Mouse (Mus musculus) midbrain, embryonic 15.5 days (tissue): ENCODE results near the gene Zfp940. TPM values are rescaled to one million over a fixed set of nuclear protein-coding genes. Genes with fewer than 3 reads are reported as not detected.
"Not testable (repeated sequence)": the region's sequence is repeated elsewhere in the genome, so short reads cannot be mapped to it uniquely, and the experiment has no call there.

Experiments used
- ATAC-seq: fragments of 200-750 bp; cut with Nextera tagmentation; replicated peaks from 2 replicates; pipeline ENCODE4 v1.8.0; 2017; ENCODE audit warnings: moderate TSS enrichment
- H3K27ac ChIP-seq: fragments of 300-500 bp; sonication (generic); 2 replicates; pipeline ENCODE4 v1.5.1; 2015; ENCODE audit warnings: mild to moderate bottlenecking, inconsistent platforms
- H3K27me3 ChIP-seq: fragments of 300-500 bp; sonication (generic); replicated peaks from 2 replicates; pipeline ENCODE4 v1.6.1; 2015; ENCODE audit warnings: inconsistent platforms
- H3K36me3 ChIP-seq: fragments of 300-500 bp; sonication (generic); replicated peaks from 2 replicates; pipeline ENCODE4 v1.6.1; 2015; ENCODE audit warnings: inconsistent platforms
- H3K4me1 ChIP-seq: fragments of 300-500 bp; sonication (generic); 2 replicates; pipeline ENCODE4 v1.6.1; 2015; ENCODE audit warnings: inconsistent platforms
- H3K4me2 ChIP-seq: fragments of 300-500 bp; sonication (generic); 2 replicates; pipeline ENCODE4 v1.6.1; 2015; ENCODE audit warnings: inconsistent platforms, mild to moderate bottlenecking, moderate library complexity
- H3K4me3 ChIP-seq: fragments of 300-500 bp; sonication (generic); 2 replicates; pipeline ENCODE4 v1.5.1; 2015; ENCODE audit warnings: mild to moderate bottlenecking, inconsistent platforms
- H3K9ac ChIP-seq: fragments of 300-500 bp; sonication (generic); 2 replicates; pipeline ENCODE4 v1.6.1; 2015; ENCODE audit warnings: mild to moderate bottlenecking, inconsistent platforms
- H3K9me3 ChIP-seq: fragments of 300-500 bp; sonication (generic); 2 replicates; pipeline ENCODE4 v1.6.1; 2016; ENCODE audit warnings: inconsistent platforms
- WGBS: fragments of 180-500 bp; shearing (Covaris S2); methylation state at CpG from one replicate; pipeline ENCODE4 v1.1.7; 2015; ENCODE audit warnings: mixed read lengths; 5-methylcytosine and 5-hydroxymethylcytosine counted together
- polyA plus RNA-seq: library from polyadenylated mRNA; unstranded; fragments of >200 nt; fragmentation: Nextera tagmentation; extraction: Ambion mirVana; gene quantifications from 2 replicates; pipeline ENCODE4 v1.2.1, GENCODE M21; 2015

Gene Zfp940
- polyA plus RNA-seq = 15.3 and 16.1 TPM in 2 replicates

DNA sequence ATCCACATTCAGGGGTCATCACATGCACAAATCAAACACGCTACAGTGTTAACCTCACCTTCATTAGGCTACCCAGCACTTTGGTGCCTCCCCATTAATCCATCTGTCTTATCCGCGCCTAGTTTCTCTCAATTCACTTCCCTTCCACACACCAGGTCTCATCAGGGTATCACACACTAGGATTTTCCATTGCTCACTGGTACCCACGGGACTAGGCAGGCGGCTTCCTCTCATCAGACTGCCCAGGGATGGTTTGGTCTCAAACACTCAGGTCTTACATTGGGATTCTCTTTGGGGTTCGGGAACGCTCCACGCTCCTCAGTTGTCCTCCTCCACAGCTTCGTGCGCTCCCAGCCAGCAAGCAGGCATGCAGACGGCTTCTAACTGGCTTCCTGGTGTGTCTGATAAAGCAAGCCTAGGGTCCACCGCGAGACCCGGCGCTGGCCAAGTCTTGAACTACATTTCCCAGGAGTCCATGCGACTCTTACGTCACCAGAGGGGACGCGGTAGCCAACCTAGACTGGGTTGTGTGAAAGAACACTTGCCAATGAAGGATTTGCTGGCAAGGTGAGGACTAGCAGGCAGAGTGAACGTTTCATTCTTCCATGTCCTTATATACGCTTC, at the start of gene Zfp940:
Gene Zfp940, minus strand, starts transcription at position 451 of the 624 bp plus-strand sequence.
- peak within 1 kb of the TSS; percentile 65 for H3K4me3 ChIP-seq
- ATAC-seq = peak; percentile 99
- WGBS = 1% methylated on average over 21 of the region's 21 CpGs
- peak within 1 kb of the TSS; percentile 74 for H3K27ac ChIP-seq
- peak within 1 kb of the TSS; percentile 76 for H3K9ac ChIP-seq
- no peaks in the 10 kb centered on the region for H3K27me3 ChIP-seq
- H3K9me3 ChIP-seq = no peaks in the 10 kb centered on the region; the same call in 1 of the 2 replicates
- H3K4me2 ChIP-seq = peak within 1 kb of the TSS; percentile 74
- peaks cover 9% of the 10 kb centered on the region; the same call in 1 of the 2 replicates for H3K36me3 ChIP-seq
- peaks cover 7% of the 10 kb centered on the region for H3K4me1 ChIP-seq

DNA sequence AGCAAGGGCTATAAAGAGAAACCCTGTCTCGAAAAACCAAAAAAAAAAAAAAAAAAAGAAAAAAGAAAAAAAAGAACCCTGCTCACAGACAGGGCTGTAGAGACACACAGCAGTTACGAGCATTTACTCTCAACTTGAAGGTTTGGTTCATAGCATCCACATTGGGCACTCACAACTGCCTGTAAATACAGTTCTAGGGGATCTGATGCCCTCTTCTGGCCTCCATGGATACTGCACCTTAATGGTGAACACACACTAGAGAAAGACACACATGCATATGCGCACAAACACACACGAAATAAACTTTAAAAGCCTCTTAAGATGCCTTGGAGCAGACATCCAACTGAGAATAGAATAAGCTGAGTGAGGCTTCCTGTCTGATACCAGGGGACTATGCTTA, 44.9 kb upstream of the Zfp940 start:
- 88% methylated on average over 4 of the region's 4 CpGs for WGBS
- Histone ChIP-seq H3K36me3 (peaks cover 80% of the 10 kb centered on the region), H3K27me3 (no peaks in the 10 kb centered on the region), H3K4me1 (no peaks in the 10 kb centered on the region), H3K9ac (no peak overlapping the region), H3K9me3 (peaks cover 23% of the 10 kb centered on the region), H3K4me3 (no peak overlapping the region), H3K27ac (no peak overlapping the region), H3K4me2 (no peak overlapping the region)
- no peak for ATAC-seq

DNA sequence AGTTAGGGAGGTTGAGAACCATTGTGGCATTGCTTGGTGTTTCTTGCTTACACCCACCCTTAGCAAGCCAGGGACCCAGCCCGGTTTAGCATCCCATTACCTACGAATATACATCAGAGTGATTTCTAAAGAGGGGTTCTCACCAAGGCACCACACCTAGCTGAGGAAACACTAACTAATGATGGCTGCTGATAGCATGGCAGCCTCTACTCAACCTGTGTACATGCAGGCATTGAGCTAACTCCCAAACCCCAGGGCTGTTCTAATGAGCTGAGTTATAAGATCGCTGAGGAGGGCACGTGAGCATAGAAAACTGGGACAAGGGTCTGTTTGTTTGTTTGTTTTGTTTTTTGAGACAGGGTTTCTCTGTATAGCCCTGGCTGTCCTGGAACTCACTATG, 39.3 kb upstream of the Zfp940 start:
- WGBS = 97% methylated on average over 4 of the region's 4 CpGs
- H3K9me3 ChIP-seq = peaks cover 31% of the 10 kb centered on the region
- peaks cover 72% of the 10 kb centered on the region for H3K36me3 ChIP-seq
- no peaks in the 10 kb centered on the region for H3K4me1 ChIP-seq
- H3K4me2 ChIP-seq = no peak overlapping the region
- H3K4me3 ChIP-seq = no peak overlapping the region
- no peak for ATAC-seq
- no peaks in the 10 kb centered on the region for H3K27me3 ChIP-seq
- no peak overlapping the region for H3K9ac ChIP-seq
- no peak overlapping the region for H3K27ac ChIP-seq

DNA sequence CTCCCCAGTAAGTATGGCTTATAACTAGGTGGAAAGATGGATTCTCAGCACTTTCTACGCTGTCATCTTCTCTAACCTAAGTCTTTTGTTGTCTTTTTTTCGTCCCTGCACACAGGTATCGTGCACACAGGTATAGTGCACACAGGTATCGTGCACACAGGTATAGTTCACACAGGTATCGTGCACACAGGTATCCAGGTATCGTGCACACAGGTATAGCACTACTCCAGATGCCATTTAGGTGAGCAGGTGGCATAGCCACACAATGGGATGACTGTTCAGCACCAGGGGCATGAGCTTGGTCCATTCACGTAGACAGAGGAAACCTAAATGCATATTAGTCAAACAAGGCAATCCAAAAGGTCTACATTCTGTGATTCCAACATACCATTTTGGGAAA, 37.0 kb upstream of the Zfp940 start:
- Histone ChIP-seq H3K4me3 (no peak overlapping the region), H3K27ac (no peak overlapping the region), H3K4me1 (no peaks in the 10 kb centered on the region), H3K4me2 (no peak overlapping the region), H3K36me3 (peaks cover 52% of the 10 kb centered on the region), H3K9ac (no peak overlapping the region), H3K27me3 (no peaks in the 10 kb centered on the region), H3K9me3 (peaks cover 32% of the 10 kb centered on the region)
- no peak for ATAC-seq
- 98% methylated on average over 7 of the region's 7 CpGs for WGBS

DNA sequence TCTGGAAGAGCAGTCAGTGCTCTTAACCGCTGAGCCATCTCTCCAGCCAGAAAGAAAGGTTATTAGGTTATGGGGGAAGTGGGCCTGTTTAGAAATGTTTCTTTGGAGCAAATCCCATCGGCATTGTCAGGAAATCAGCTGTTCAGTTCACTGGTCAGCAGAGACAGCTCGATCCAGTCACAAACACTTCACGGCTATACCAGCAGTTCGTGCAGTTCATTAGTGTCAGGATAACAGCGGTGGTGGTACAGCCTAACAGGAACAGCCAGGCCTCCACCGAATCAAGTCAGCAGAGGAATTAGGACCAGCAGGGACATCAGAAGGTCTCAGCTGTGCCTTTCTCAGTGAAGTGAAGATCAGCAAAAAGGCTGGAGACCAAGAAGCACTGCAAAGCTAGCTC, 27.4 kb upstream of the Zfp940 start:
- H3K36me3 ChIP-seq = peaks cover 20% of the 10 kb centered on the region
- no peak overlapping the region for H3K4me2 ChIP-seq
- no peak overlapping the region for H3K4me3 ChIP-seq
- WGBS = 89% methylated on average over 7 of the region's 7 CpGs
- ATAC-seq = no peak
- H3K9ac ChIP-seq = no peak overlapping the region
- H3K27me3 ChIP-seq = no peaks in the 10 kb centered on the region
- H3K4me1 ChIP-seq = no peaks in the 10 kb centered on the region
- H3K27ac ChIP-seq = no peak overlapping the region
- H3K9me3 ChIP-seq = peaks cover 2% of the 10 kb centered on the region; the same call in 1 of the 2 replicates

DNA sequence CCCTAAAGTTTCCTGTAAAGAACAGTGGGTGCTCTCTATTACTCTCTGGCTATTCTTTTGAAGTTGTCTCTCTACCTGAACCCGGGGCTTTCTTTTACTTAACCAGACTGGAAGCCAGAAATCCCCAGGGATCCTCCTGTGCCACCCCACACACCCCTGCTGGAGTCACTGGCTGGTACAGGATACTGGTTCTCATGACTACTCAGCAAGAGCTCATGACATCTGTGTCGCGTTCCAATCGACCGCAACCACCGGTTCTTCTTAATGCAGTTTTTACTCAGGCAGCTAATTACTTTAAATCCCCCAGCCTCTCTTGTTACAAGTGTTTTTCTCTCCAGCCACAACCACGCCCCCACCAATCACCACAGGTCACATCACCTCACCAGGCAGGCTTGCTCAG, 26.6 kb upstream of the Zfp940 start:
- no peak overlapping the region for H3K4me2 ChIP-seq
- ATAC-seq = no peak
- no peak overlapping the region for H3K9ac ChIP-seq
- H3K4me1 ChIP-seq = no peaks in the 10 kb centered on the region
- no peak overlapping the region for H3K27ac ChIP-seq
- H3K9me3 ChIP-seq = peaks cover 10% of the 10 kb centered on the region
- H3K4me3 ChIP-seq = no peak overlapping the region
- H3K36me3 ChIP-seq = peaks cover 28% of the 10 kb centered on the region
- 80% methylated on average over 7 of the region's 7 CpGs for WGBS
- H3K27me3 ChIP-seq = no peaks in the 10 kb centered on the region

DNA sequence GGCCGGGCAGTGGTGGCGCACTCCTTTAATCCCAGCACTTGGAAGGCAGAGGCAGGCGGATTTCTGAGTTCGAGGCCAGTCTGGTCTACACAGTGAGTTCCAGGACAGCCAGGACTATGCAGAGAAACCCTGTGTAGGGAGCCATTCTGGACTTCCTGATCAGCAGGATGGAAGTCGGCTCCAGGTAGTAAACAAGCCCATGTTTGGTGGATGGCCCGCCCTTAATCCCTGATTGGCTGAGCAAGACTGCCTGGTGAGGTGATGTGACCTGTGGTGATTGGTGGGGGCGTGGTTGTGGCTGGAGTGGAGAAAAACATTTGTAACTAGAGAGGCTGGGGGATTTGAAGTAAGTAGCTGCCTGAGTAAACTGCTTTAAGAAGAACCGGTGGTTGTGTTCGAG, 24.1 kb upstream of the Zfp940 start:
- Histone ChIP-seq H3K9me3 (peaks cover 19% of the 10 kb centered on the region), H3K36me3 (peaks cover 40% of the 10 kb centered on the region)
- not testable (repeated sequence) for H3K4me2 ChIP-seq, H3K27me3 ChIP-seq, H3K9ac ChIP-seq, H3K4me1 ChIP-seq, H3K27ac ChIP-seq, ATAC-seq, H3K4me3 ChIP-seq
- WGBS = 95% methylated on average over 9 of the region's 9 CpGs

DNA sequence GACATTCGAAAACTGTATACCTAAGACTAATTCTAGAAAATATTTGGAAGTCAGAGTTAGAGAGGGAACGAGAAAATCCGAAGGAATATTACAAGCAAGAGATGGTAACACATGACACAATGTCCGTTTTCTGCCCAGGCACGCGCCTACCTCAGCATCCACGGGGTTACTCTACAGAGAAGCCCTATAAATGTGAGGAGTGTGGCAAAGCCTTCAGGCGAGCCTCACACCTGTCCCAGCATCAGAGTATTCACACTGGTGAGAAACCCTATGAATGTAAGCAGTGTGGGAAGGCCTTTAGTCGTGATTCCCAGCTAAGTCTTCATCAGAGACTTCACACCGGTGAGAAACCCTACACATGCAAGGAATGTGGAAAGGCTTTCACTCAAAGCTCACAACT, 20.8 kb upstream of the Zfp940 start:
- H3K36me3 ChIP-seq = peaks cover 40% of the 10 kb centered on the region
- peaks cover 19% of the 10 kb centered on the region for H3K9me3 ChIP-seq
- WGBS = 93% methylated on average over 10 of the region's 10 CpGs
- H3K27me3 ChIP-seq = no peaks in the 10 kb centered on the region
- no peak for ATAC-seq
- H3K27ac ChIP-seq = no peak overlapping the region
- no peak overlapping the region for H3K4me3 ChIP-seq
- no peaks in the 10 kb centered on the region for H3K4me1 ChIP-seq
- H3K9ac ChIP-seq = no peak overlapping the region
- H3K4me2 ChIP-seq = no peak overlapping the region

DNA sequence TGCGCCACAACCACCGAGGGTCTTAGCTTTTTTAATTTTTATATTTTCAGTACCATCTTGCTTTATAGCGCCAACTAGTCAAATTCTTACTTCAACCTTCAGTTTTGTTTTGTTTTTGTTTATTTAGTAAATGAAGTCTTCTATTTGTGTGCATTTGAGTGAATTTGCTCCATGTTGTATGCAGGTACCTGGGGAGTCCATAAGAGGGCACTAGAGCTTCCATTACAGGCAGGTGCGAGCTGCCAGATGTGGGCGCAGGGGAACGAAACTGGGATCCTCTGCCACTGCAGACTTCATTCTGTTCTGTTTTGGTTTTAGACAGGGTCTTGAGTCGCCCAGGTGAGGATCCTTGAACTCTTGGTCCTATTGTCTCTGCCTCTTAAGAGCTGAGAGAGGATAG, 8.2 kb upstream of the Zfp940 start:
- Histone ChIP-seq H3K9ac (no peak overlapping the region), H3K36me3 (no peaks in the 10 kb centered on the region), H3K27ac (no peak overlapping the region), H3K9me3 (no peaks in the 10 kb centered on the region; the same call in 1 of the 2 replicates), H3K4me3 (no peak overlapping the region), H3K4me2 (no peak overlapping the region), H3K27me3 (no peaks in the 10 kb centered on the region), H3K4me1 (peaks cover 14% of the 10 kb centered on the region)
- ATAC-seq = no peak
- WGBS = 90% methylated on average over 7 of the region's 7 CpGs

DNA sequence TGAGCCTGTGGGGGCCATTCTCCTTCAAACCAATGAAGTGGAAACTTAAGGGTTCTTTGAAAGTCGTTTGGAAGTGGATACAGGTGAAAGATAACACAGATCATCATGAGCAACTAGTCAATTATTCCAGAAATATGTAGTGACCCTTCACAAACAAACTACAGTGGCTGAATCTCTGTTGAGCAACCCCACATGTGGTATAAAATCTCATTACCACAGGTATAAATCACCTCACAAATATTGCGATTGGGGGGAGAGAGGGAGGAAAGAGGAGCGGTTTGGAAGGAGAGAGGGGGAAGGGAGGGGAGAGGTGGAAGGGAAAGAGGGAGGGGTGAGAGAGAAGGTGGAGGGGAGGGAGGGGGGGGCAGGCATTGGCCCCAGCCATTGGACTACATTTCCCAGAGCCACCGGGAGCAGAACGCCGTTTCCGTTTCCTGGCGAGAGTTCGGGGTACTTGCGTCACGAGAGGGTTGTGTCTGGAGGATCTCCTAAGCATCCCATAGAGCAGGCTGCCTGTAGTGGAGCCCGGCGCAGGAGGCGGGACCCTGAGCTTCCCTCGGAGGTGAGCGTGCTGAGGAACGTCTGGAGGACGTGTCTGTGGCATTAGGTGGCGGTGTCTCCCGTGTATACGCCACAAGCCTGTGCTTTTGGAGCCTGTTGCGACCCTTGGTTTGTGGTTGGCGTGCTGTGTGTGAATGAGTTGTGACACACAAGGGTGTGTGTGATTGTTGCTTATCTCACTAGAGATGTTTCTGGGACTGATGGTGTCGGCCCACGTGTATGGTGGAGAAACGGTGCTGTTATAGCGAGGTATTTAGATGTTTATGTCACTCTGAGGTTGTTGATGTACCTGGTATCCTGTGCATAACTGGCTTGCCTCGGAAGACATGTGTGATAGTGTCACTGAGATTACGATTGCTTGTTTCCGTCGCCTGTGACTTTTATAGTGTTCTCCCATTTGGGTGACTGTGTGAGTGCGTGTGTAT, 6.4 kb upstream of the Zfp940 start, which contains the start of gene Zfp420:
Gene Zfp420, plus strand, starts transcription at position 448 of the 986 bp plus-strand sequence.
- Histone ChIP-seq H3K27me3 (no peaks in the 10 kb centered on the region), H3K4me1 (peaks cover 14% of the 10 kb centered on the region), H3K4me3 (peak within 1 kb of the TSS; percentile 58), H3K9ac (peak within 1 kb of the TSS; percentile 60), H3K36me3 (no peaks in the 10 kb centered on the region), H3K4me2 (peak within 1 kb of the TSS; percentile 61), H3K9me3 (no peaks in the 10 kb centered on the region; the same call in 1 of the 2 replicates), H3K27ac (peak within 1 kb of the TSS; percentile 72)
- peak; percentile 97 for ATAC-seq
- WGBS = 6% methylated on average over 32 of the region's 32 CpGs

DNA sequence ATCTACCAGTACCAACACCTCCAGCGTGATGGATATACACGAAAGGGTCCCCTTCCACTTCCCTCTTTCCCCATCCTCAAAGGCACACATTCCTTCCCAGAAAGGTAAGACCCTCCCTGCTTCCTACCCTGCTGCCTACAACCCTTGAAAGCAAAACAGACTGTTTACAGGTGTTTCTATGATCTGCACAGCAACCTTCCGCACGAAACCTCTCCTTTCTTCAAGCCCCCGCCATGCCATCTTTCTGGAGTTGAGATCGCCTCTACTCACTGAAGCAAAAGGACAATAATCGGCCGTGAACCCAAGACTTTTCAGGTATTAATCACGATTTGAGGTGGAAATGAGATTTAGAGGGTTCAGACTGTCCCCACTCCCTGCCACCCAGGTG, 644 bp downstream of the Zfp940 start:
- H3K4me1 ChIP-seq = peaks cover 7% of the 10 kb centered on the region
- WGBS = 56% methylated on average over 9 of the region's 9 CpGs
- no peaks in the 10 kb centered on the region for H3K9me3 ChIP-seq
- peaks cover 9% of the 10 kb centered on the region; the same call in 1 of the 2 replicates for H3K36me3 ChIP-seq
- H3K27ac ChIP-seq = peak overlapping the region; percentile 74; the same call in 1 of the 2 replicates
- ATAC-seq = no peak; the same call in none of the 2 replicates
- H3K27me3 ChIP-seq = no peaks in the 10 kb centered on the region
- H3K9ac ChIP-seq = peak overlapping the region; percentile 76
- peak overlapping the region; percentile 74 for H3K4me2 ChIP-seq
- H3K4me3 ChIP-seq = peak overlapping the region; percentile 65

DNA sequence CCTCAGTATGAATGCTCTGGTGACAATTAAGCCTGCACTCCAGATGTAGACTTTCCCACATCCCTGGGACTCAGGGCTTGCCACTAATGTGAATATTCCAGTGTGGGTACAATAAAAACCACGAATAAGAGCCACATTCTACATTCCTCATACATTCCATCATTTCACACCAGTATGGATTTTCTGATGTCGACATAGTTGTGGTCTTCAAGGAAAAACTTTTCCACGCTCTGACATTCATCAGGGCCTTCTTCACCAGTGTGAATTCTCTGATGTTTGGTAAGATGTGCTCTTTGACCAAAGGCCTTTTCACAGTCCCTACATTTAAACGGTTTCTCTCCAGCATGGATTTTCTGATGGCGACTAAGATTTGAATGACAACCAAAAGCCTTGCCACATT, 8.9 kb downstream of the Zfp940 start:
- WGBS = 91% methylated on average over 5 of the region's 5 CpGs
- Histone ChIP-seq H3K9me3 (no peaks in the 10 kb centered on the region), H3K36me3 (peaks cover 37% of the 10 kb centered on the region), H3K27ac (no peak overlapping the region), H3K27me3 (no peaks in the 10 kb centered on the region), H3K4me2 (no peak overlapping the region), H3K4me3 (no peak overlapping the region), H3K9ac (no peak overlapping the region), H3K4me1 (no peaks in the 10 kb centered on the region)
- ATAC-seq = no peak
